Mouse (Mus musculus) adrenal gland, adult 18-20 months (tissue): ENCODE results near the gene Asic5. TPM values are rescaled to one million over a fixed set of nuclear protein-coding genes. Genes with fewer than 3 reads are reported as not detected.

ENCODE experiments used
- DNase-seq, 2 experiments: peaks; one replicate each; pipeline ENCODE4 v3.0.0; 2021 to 2022; ENCODE audit warnings: low spot score in 2 of 2
- total RNA-seq, 2 experiments: library from RNA; stranded (reverse); gene quantifications; 1 replicate in 1 of 2; 2 replicates in 1 of 2; pipeline ENCODE4 v1.2.3; 2021

Asic5 gene
- total RNA-seq, 2 experiments from 2014 or later = not detected

- DNase-seq = no peak
These were observed 24.9 kb downstream of the Asic5 start for GRCm38 (mm10) chr3:82007002-82007401.

- no peak for DNase-seq
These were observed 32.1 kb downstream of the Asic5 start for GRCm38 (mm10) chr3:82014148-82014703.

GRCm38 (mm10) chr3:82022421-82022920, 40.4 kb downstream of the Asic5 start:
- DNase-seq = no peak

DNA sequence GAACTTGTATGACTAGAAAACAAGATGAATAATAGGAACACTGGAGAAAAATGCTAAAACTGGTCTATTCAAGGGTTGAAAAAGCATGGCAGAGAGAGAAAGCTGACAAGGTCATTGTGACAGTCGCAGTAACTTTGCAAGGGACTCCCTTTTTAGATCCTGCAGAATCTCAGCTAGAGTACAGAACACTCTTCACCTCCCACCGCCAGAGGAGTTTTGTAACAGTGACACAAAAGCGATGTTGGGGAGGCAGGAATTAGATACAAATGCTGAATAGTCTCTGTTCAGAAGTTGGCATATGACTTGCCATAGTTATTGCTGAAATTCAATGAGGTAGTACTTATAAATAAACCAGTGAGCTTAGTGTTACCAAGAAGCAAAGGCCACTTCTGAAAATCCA, 41.0 kb downstream of the Asic5 start:
- DNase-seq = no peak

DNA sequence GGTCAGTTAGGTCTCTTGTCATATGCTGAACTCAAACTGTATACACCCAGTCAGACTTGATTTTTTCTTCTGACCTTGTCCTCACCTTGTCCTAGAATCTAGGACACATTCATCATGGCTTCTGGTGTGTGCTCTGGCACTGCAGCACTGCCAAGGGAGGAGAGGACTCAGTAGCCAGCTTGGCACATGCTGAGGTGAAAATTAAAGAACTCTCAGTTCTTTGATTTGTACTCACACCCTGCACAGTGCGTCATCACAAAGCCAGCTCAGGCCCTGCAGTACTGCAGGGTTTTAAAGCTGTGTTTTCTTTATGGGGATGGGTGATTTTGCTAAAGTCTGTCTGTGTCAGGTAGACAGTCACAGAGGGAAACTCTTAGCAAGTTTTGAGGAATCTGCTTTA, 45.2 kb downstream of the Asic5 start:
- no peak for DNase-seq

DNA sequence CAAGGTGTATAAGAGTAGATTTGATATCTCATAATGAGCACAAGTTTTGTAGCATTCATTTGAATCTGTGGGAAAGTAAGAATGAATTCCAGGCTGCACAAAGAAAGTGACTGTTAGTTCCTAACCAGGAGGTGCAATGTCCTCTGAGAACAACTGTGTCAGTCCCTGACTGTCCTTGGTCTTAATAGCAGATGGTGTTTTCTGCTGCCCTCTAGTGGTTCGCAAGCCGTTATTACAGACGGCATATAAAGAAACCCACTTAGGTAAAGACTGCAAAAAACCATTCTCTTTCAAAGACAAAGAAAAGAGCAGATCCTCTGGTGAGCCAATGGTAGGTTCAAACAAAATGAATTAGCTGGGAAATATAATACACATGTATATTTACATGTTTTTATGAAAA, 47.1 kb downstream of the Asic5 start:
- peak in 1 of 2 experiments; percentile 27 for DNase-seq

DNA sequence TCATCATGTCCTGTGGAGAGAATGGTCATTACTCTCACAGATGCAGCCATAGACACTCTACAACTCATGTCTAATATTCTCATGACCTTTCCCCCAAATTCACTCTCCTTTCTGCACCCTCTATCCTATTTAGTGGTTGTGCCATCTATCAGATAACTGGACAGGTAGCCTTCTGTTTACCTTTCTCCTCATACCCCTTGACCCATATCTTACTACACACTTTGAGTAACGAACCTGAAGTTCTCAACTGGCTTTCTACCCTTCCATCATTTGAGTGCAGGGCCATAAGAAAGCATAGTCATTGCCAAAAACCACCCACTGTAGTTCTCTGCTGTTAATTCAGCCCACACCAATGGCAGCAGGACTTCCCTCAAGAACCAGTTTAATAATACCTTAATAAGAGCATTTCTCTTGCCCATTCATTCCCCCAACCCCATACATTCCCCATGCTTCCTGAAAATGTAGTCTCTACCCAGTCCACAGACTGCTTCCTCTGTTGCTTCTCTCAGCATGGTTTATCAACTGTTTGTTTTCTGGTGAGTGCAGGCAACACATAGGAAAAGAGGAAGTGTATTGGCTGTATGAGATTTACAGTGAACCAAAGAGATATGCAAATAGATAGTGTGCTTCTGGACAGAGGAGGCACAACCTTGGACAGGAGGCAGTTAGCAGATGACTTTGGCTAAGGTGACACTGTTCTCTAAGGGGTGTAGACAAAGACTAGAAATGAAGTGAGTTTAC, 48.1 kb downstream of the Asic5 start:
- no peak for DNase-seq

DNA sequence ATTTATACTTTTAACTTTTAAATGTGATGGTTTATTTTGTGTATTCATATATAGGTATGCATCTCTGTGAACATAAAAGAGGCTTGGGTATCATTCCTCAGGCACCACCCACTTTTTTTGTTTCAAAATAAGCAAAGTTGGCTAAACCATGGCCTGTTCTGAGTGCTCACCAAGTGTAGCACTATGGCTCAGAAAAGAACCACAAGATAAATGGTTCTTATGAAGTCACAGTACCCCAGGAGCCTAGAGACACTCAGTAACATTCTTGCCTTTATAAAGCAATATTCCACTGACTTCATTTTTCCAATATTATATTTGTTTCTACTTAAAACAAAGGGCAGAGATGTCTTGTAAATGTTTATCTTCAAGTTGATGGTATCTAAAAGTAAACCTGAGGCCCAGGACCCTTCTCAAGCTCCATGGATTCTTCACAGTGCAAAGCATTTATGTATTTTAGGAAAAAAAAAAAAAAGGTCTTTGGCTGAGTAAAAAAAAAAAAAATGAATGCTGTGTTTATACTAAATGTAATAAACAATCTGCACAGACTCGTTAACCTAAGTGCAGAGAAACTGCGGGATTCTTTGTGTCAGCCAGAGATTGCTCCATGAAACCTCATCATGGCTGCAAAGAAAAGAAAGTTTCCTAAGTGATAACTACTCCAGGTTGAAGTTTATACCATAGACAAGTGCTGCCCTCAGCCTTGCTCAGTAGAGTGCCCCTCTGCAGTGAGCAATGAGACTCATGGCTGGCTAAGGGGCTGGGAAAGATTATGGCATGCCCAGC, 54.4 kb downstream of the Asic5 start:
- DNase-seq = no peak

- no peak for DNase-seq
These were observed 61.6 kb downstream of the Asic5 start for GRCm38 (mm10) chr3:82043676-82044075.

- DNase-seq = no peak
These were observed 62.8 kb downstream of the Asic5 start for GRCm38 (mm10) chr3:82044902-82045301.

DNA sequence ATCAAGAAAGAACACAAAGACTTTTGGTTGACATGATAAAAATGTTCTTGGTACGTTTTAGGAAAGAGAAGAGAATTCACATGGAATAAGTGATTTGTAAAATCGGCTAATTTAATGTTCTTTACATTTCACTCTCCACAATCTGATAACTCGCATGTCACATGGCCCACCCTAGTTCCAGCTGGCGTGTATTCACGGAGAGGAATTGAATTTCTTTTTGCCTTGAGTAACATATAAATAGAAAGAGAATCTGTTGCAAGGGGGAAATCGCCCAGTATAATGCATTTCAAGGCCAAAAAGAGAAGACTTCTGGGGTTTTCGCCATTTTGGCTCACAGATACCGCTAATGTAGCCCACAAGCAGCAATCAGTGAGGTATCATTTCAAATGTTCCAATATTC, 64.0 kb downstream of the Asic5 start:
- DNase-seq = no peak

GRCm38 (mm10) chr3:82047100-82047753, 65.1 kb downstream of the Asic5 start:
- peak; percentile 21 to 30 for DNase-seq

DNA sequence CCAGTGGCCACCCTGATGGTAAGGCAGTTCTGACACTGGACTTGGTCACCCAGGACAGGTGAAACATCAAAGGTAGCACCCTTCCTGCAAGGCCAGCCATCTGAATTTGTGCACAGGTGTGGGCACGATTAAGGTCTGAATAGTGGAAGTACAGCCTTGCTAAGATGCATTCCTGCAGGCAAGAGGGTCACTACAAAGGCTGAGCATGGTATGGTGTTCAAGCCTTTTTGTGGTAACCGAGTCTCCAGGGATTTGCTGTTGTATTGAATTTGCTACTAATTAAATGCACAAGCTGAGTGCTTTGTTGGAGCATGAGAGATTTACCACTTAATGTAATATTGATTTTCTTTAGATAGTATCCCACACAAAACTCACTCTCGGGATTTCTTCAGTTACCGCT, 66.0 kb downstream of the Asic5 start:
- DNase-seq = no peak

DNA sequence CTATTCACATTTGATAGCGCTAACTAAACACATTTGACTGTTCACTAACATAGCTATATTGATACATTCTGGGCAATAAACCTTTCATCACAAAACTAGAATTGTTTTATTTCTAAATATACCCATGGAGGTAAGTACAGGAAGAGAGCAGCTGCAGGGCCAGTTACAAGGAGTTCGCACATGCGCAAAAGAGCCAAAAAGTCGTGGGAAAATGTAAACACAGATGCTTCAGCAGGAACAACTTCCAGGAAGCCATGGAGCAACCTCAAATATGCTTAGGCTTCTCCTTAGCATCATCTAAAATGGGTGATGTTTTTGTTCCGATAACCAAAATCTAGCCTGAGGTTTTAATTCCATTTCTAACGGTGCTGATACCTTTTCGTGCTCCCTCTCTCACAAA, 66.6 kb downstream of the Asic5 start:
- no peak for DNase-seq

GRCm38 (mm10) chr3:82051468-82051867, 69.4 kb downstream of the Asic5 start:
- DNase-seq = no peak

DNA sequence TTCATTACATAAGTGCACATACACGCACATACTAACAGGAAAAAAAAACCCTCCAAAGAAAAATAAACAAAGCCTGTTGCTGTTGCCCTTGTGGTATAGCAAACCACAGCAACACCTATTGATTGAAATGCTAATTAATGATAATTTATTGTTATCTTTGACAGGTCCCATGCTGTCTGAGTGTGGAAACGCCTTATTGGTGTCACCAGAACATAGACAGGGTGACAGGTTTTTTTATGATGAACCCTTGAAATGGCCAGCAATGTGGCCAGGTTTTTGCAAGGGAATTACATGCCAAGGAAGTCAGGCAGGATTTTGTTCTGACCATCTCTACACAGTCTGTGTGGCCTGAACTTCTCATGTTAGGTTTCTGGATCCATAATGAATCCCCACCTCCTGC, 69.9 kb downstream of the Asic5 start:
- no peak for DNase-seq

DNA sequence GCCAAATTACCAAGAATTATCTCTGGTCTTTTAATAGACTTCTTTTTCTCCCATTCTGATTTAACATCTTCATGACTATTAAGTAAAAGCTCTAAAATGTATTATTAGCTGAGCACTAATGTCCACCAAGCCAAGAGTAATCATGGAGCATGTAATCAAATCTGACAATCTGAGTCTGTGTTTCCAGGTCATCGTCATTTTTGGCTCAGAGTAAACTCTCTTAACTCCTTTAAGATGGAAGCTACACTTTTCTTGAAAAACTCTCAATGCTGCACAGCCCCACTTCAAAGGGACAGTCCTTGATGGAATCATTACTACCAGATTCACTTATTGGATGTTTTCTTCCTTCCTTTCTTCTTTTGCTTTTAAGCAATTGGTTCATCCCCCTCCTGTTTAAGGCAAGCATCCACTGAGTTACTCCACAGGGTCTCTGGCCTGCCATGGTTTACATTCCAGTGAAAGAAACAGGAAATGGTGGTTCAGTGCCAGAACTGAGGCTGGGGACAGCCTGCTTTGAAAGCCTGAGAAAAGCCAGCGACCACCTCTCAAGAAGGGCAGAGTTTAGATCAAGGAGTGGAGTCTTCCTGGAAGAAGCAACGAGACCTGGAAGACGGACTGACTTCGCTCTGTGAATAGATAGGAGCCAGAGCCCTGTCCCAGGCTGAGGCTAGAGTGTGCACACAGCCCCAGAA, 72.3 kb downstream of the Asic5 start:
- DNase-seq = no peak

DNA sequence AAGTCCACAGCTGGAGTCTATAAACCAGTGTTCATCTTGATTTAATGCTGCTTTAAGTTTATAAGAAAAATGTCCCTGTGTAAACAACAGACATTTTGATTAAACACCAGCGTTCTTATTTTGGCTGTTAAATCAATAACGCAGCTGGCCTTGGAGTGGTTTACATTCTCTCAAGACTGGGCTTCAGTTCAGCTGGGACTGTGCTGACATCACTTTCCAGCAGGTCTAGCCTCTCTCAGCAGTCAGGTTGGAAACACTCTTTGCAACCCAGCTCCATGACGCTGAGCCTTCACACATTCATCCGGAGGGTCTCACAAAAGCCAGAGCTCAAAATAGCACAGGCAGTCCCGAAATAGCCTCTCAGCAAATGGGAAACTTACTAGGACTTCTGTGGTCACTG, 75.1 kb downstream of the Asic5 start:
- no peak for DNase-seq

GRCm38 (mm10) chr3:82061402-82062180, 79.5 kb downstream of the Asic5 start:
- DNase-seq = no peak

GRCm38 (mm10) chr3:82067830-82068229, 85.7 kb downstream of the Asic5 start:
- DNase-seq = no peak
